Mouse (Mus musculus) brain, embryonic 14.5 days (tissue): ENCODE measurements at regions not wholly inside any gene's neighbourhood (a gene's known extent, or its start where the extent isn't known, plus 50 kb on each side); places are given as distances from the start of the nearest gene placed in this dataset.

Experiments used
- CTCF ChIP-seq: fragments of 200-500 bp; IDR thresholded peaks from 2 replicates; pipeline ENCODE4 v1.5.1; 2012; ENCODE audit warnings: inconsistent platforms, mild to moderate bottlenecking, moderate library complexity, borderline replicate concordance; ENCODE audit not compliant: insufficient read depth, insufficient read length; ENCODE audit errors: extremely low read depth
- POLR2A ChIP-seq: fragments of 200-500 bp; IDR thresholded peaks from 2 replicates; pipeline ENCODE4 v1.6.1; 2012; ENCODE audit warnings: mild to moderate bottlenecking, inconsistent platforms, borderline replicate concordance; ENCODE audit not compliant: poor library complexity, insufficient read depth, insufficient read length, severe bottlenecking; ENCODE audit errors: extremely low read depth

DNA sequence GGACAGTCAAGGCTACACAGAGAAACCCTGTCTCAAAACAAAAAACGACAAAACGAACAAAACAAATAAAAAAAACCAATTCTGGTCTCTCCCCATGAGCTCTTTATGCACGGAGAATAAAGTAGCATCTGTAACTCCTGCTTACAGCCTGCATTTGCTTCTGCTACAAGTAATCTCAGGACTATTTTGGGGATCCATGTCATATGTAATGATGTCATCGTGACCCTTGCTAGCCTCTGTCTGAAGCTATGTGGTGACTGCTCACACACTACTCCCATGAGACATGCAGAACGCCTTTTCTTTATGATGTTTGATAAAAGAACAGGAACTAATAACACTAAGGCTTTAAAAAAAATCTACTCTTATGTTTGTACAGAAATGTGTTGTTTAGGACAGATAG, 448.0 kb downstream of the Cbln4 start:
- no peak for TF ChIP-seq POLR2A
- no peak for TF ChIP-seq CTCF
